Mouse (Mus musculus): ENCODE results near the gene Gabra3. TPM values are rescaled to one million over a fixed set of nuclear protein-coding genes. Genes with fewer than 3 reads are reported as not detected.
A peak's percentile ranks its signal among the peaks of the same experiment; 100 is the strongest.

Gene Gabra3
- 10 to 100 TPM; 35.6 to 39.6 TPM for total RNA-seq (2021)
- long read RNA-seq, experiment 1, partial matches to known transcripts = 0 of 5 reads
- long read RNA-seq, experiment 1, other reads (novel, unspliced or antisense) = 5 of 5 reads
- long read RNA-seq, experiment 2, transcript Gabra3-201 (10 exons, 3,662 nt) = major isoform, 5 of 9 reads
- long read RNA-seq, experiment 2, partial matches to known transcripts = 1 of 9 reads
- long read RNA-seq, experiment 2, other reads (novel, unspliced or antisense) = 3 of 9 reads

GRCm38 (mm10) chrX:72656230-72656898 is at the start of gene Gabra3:
TSS of gene Gabra3 (minus strand) at chrX:72656848.
- TF ChIP-seq CTCF (conservative IDR thresholded peaks at IDR 0.05) = no peak
- no peak for DNase-seq (ENCODE audit: low spot score in 2 of 2)
- Histone ChIP-seq H3K27ac (no peak within 1 kb of the TSS), H3K4me3 (peak within 1 kb of the TSS; percentile 38)

- peak overlapping the region; percentile 38 for H3K4me3 ChIP-seq
- DNase-seq (ENCODE audit: low spot score in 2 of 2) = no peak
- TF ChIP-seq CTCF (conservative IDR thresholded peaks at IDR 0.05) = no peak
- no peak overlapping the region for H3K27ac ChIP-seq
Observed at GRCm38 (mm10) chrX:72655789-72656188, 859 bp downstream of the Gabra3 start.

- Histone ChIP-seq H3K4me3 (peak overlapping the region; percentile 38), H3K27ac (no peak overlapping the region)
- DNase-seq (ENCODE audit: low spot score in 2 of 2) = no peak
- TF ChIP-seq CTCF (conservative IDR thresholded peaks at IDR 0.05) = no peak
Observed at GRCm38 (mm10) chrX:72655381-72655780, 1.3 kb downstream of the Gabra3 start.

GRCm38 (mm10) chrX:72650688-72651087 is 6.0 kb downstream of the Gabra3 start:
- Histone ChIP-seq H3K4me3 (no peak overlapping the region), H3K27ac (no peak overlapping the region)
- no peak for DNase-seq (ENCODE audit: low spot score in 2 of 2)
- no peak for TF ChIP-seq CTCF (conservative IDR thresholded peaks at IDR 0.05)

- peak; percentile 62 for TF ChIP-seq CTCF (conservative IDR thresholded peaks at IDR 0.05)
- no peak overlapping the region for H3K27ac ChIP-seq
- no peak for DNase-seq (ENCODE audit: low spot score in 2 of 2)
- no peak overlapping the region for H3K4me3 ChIP-seq
Observed at GRCm38 (mm10) chrX:72644691-72645090, 12.0 kb downstream of the Gabra3 start.

- TF ChIP-seq CTCF (conservative IDR thresholded peaks at IDR 0.05) = no peak
- Histone ChIP-seq H3K4me3 (no peak overlapping the region), H3K27ac (no peak overlapping the region)
- no peak for DNase-seq (ENCODE audit: low spot score in 2 of 2)
Observed at GRCm38 (mm10) chrX:72497284-72497683, 159.4 kb downstream of the Gabra3 start.

- TF ChIP-seq CTCF (conservative IDR thresholded peaks at IDR 0.05) = no peak
- DNase-seq (ENCODE audit: low spot score in 2 of 2) = no peak
- H3K27ac ChIP-seq = no peak overlapping the region
- no peak overlapping the region for H3K4me3 ChIP-seq
Observed at GRCm38 (mm10) chrX:72489806-72490205, 166.8 kb downstream of the Gabra3 start.

GRCm38 (mm10) chrX:72386758-72387157 is 269.9 kb downstream of the Gabra3 start, which contains the start of gene Magea10:
TSS of gene Magea10 (minus strand) at chrX:72386858.
- DNase-seq (ENCODE audit: low spot score in 2 of 2) = no peak
- no peak for TF ChIP-seq CTCF (conservative IDR thresholded peaks at IDR 0.05)
- Histone ChIP-seq H3K4me3 (no peak within 1 kb of the TSS), H3K27ac (no peak within 1 kb of the TSS)

Small RNAs within 50 kb of the gene (microRNA-seq; reads per million reads assigned to microRNA genes)
- 0 reads per million in 2 experiments for gene Mir105
- gene Mir767 = 0 reads per million in 2 experiments

Other genes starting within 250 kb of the Gabra3 start
- under 1 TPM; 0.34 to 0.38 TPM for gene Gabrq, start 168.3 kb upstream of the Gabra3 start, total RNA-seq (2021)